Mouse (Mus musculus): ENCODE data around the gene Hacd2. TPM values are rescaled to one million over a fixed set of nuclear protein-coding genes. Genes with fewer than 3 reads are reported as not detected.

Hacd2 gene
- polyA plus RNA-seq, 1 experiment = 94.1 TPM

DNA sequence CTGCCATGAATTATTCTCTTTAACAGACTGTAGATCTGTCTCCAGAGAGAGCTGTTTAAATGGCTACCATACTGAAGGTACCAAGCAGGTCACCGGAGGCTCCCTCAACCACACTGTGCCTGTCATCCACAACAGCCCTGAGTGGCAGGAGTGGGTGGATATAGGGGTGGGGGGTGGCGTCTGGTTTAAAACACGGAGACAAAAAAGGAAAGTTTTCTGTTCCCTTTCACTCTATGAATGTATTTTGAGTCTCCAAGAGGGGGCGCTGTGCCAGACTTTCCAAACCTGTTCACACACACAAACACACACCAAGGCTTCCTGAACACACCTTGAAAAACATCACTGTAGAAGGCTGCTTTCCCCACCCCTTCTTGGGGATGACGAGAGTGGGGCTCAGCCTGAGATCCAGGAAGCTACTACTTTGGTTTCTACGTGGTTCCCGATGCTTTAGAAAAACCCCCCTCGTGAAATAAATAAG, 89.0 kb downstream of the Hacd2 start:
- TF ChIP-seq CTCF (IDR thresholded peaks at IDR 0.05; ENCODE audit: control insufficient read depth, insufficient read depth, insufficient replicate concordance, low read depth, low read length) = no peak
- no peak for TF ChIP-seq POLR2A (IDR thresholded peaks at IDR 0.05; ENCODE audit: control insufficient read depth, low read depth, low read length)
- no peaks in the 10 kb centered on the region for H3K4me1 ChIP-seq (ENCODE audit: control insufficient read depth, insufficient read depth, low read length)
- H3K36me3 ChIP-seq (ENCODE audit: control insufficient read depth, insufficient read depth, low read length) = no peaks in the 10 kb centered on the region; the same call in 1 of the 2 replicates
- no peaks in the 10 kb centered on the region for H3K27me3 ChIP-seq (ENCODE audit: control insufficient read depth, insufficient read depth, low read length)
- no peak overlapping the region for H3K4me3 ChIP-seq (ENCODE audit: control insufficient read depth, low read depth, low read length)
- H3K27ac ChIP-seq (ENCODE audit: control insufficient read depth, insufficient read depth, low read depth, low read length) = no peak overlapping the region

DNA sequence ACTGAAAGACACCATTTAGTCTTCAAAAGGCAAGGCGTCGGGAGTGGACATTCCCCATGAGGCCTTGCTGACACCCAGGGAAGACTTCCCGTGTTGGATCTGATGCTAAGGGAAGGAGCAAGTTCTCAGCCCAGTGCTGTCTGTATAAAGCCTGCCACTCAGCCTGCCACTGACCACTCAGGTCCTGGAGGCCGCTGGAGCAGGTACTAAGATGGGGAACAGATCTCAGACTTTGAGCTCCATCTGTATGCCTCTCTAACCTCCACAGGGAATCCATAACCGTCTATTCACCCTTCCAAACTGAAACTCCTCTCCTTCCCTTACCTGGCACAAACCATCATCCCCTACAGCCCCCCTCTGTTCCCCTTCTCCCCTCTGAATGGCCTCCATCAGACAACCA, 91.3 kb downstream of the Hacd2 start:
- no peak for TF ChIP-seq POLR2A (IDR thresholded peaks at IDR 0.05; ENCODE audit: control insufficient read depth, low read depth, low read length)
- no peak for TF ChIP-seq CTCF (IDR thresholded peaks at IDR 0.05; ENCODE audit: control insufficient read depth, insufficient read depth, insufficient replicate concordance, low read depth, low read length)
- H3K27ac ChIP-seq (ENCODE audit: control insufficient read depth, insufficient read depth, low read depth, low read length) = no peak overlapping the region
- no peaks in the 10 kb centered on the region for H3K4me1 ChIP-seq (ENCODE audit: control insufficient read depth, insufficient read depth, low read length)
- H3K27me3 ChIP-seq (ENCODE audit: control insufficient read depth, insufficient read depth, low read length) = no peaks in the 10 kb centered on the region
- H3K4me3 ChIP-seq (ENCODE audit: control insufficient read depth, low read depth, low read length) = no peak overlapping the region
- no peaks in the 10 kb centered on the region for H3K36me3 ChIP-seq (ENCODE audit: control insufficient read depth, insufficient read depth, low read length)

DNA sequence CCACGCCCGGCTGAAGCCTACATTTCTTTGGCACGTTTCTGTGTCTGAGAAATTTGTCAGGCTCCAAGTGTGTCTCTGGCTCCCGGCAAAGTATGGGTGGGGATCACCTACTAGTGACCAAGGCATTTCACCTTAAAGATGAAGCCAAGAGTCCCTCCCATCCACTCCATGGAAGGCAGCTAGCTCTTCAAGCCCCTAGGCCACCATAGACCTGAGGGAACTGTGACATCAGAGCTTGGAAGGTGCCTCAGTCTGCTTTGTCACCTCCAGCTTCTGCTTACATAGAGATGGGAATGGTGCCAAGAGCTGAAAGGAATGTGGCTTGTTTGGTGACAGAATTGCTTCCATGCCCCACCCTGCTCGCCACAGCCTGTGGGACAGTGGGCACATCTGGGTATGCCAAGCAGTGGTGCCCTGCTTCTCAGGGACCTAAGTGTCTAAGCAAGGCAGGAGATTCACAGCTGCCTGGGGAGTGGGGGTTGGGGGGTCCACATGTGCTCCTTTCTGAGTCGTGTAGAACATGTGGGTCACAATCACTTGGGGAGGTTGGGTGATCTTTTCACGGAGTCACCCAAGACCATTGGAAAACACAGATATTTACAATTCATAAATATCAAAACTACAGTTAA, 94.2 kb downstream of the Hacd2 start:
- Histone ChIP-seq H3K27me3 (ENCODE audit: control insufficient read depth, insufficient read depth, low read length) (no peaks in the 10 kb centered on the region), H3K27ac (ENCODE audit: control insufficient read depth, insufficient read depth, low read depth, low read length) (no peak overlapping the region)
- no peak for TF ChIP-seq CTCF (IDR thresholded peaks at IDR 0.05; ENCODE audit: control insufficient read depth, insufficient read depth, insufficient replicate concordance, low read depth, low read length)
- no peak for TF ChIP-seq POLR2A (IDR thresholded peaks at IDR 0.05; ENCODE audit: control insufficient read depth, low read depth, low read length)

DNA sequence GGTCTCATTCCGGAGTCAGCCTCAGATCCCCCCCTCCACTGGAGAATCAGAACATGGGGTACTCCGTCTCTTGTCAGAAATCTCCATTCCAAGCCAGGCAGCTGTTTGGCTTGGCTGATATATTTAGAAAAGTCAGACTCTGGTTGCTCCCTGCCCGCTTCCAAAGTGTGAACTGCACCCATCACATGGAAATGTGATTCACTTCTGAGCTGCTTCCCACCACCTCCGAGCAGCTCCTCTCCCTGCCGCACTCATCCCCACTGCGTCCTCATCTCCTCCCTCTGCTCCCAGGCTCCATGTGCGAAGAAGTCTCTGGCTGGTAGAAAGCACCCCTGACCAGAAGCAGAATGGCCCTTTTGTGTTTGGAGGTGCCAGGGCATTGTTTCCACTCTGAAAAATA, 95.2 kb downstream of the Hacd2 start:
- TF ChIP-seq POLR2A (IDR thresholded peaks at IDR 0.05; ENCODE audit: control insufficient read depth, low read depth, low read length) = no peak
- TF ChIP-seq CTCF (IDR thresholded peaks at IDR 0.05; ENCODE audit: control insufficient read depth, insufficient read depth, insufficient replicate concordance, low read depth, low read length) = no peak
- H3K27me3 ChIP-seq (ENCODE audit: control insufficient read depth, insufficient read depth, low read length) = no peaks in the 10 kb centered on the region
- no peak overlapping the region for H3K4me3 ChIP-seq (ENCODE audit: control insufficient read depth, low read depth, low read length)
- no peak overlapping the region for H3K27ac ChIP-seq (ENCODE audit: control insufficient read depth, insufficient read depth, low read depth, low read length)
- no peaks in the 10 kb centered on the region for H3K4me1 ChIP-seq (ENCODE audit: control insufficient read depth, insufficient read depth, low read length)
- no peaks in the 10 kb centered on the region for H3K36me3 ChIP-seq (ENCODE audit: control insufficient read depth, insufficient read depth, low read length)

More for the DNA sequence above, 94.2 kb downstream of the Hacd2 start:
- Histone ChIP-seq H3K4me1 (ENCODE audit: control insufficient read depth, insufficient read depth, low read length) (no peaks in the 10 kb centered on the region), H3K4me3 (ENCODE audit: control insufficient read depth, low read depth, low read length) (no peak overlapping the region), H3K36me3 (ENCODE audit: control insufficient read depth, insufficient read depth, low read length) (no peaks in the 10 kb centered on the region)

DNA sequence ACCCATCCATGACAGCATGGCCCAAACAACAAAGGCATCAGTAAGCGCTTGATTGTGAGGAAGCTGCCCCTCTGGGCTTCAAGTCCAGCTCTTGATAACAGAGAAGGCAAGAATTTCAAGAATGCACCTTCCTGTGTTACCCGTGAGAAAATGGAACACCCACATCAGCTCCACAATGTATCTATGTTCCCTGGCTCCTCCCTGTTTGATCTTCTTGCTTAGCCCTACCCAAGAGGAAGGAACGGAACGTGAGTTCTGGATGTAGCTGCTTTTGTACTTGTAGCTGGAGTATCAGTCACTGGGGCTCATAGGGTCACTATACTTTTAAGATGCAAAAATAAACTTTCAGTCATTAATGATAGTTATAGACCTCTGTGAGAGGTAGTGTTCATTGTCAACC, 98.4 kb downstream of the Hacd2 start:
- TF ChIP-seq POLR2A (IDR thresholded peaks at IDR 0.05; ENCODE audit: control insufficient read depth, low read depth, low read length) (no peak), CTCF (IDR thresholded peaks at IDR 0.05; ENCODE audit: control insufficient read depth, insufficient read depth, insufficient replicate concordance, low read depth, low read length) (no peak)
- H3K27ac ChIP-seq (ENCODE audit: control insufficient read depth, insufficient read depth, low read depth, low read length) = no peak overlapping the region
- no peak overlapping the region for H3K4me3 ChIP-seq (ENCODE audit: control insufficient read depth, low read depth, low read length)
- no peaks in the 10 kb centered on the region for H3K36me3 ChIP-seq (ENCODE audit: control insufficient read depth, insufficient read depth, low read length)
- H3K4me1 ChIP-seq (ENCODE audit: control insufficient read depth, insufficient read depth, low read length) = no peaks in the 10 kb centered on the region
- H3K27me3 ChIP-seq (ENCODE audit: control insufficient read depth, insufficient read depth, low read length) = no peaks in the 10 kb centered on the region

DNA sequence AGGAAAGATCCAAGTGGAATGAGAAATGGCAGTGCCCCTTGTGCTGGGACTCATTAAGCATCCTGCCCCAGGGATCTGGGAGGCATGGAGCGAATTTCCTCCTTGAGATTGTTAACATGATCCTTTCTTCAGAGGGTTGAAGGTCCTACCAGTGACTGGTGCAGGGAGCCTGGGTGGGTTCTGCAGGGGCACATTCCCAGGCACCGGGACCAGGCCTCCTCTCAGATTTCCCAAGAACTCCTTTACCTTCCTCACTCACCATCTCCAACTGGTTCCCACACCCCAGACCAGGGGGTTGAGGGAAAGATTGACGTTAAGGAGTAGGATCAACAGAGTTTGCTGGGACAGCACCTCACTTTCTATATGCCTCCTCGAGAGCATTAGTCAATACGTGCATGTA, 105.0 kb downstream of the Hacd2 start:
- Histone ChIP-seq H3K27ac (ENCODE audit: control insufficient read depth, insufficient read depth, low read depth, low read length) (no peak overlapping the region), H3K27me3 (ENCODE audit: control insufficient read depth, insufficient read depth, low read length) (no peaks in the 10 kb centered on the region)

DNA sequence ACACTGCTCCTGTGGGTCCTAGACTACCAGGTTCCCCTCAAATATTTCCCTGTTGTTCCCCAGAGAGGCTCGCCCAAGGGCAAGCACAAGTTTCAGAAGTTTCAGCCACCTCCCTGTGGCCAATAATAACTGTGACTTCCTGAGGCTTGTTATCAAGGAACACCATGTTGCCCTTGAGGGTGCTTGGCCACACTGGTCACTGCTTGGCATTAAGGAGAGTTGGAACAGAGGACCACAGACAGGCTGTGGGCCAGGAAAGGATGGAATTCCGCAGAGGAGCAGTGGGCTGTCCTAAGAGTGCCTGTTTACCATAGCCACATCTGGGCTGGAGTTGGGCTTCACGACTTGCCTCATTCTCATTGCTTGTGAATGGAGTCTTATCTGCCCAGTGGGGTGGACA, 107.9 kb downstream of the Hacd2 start:
- TF ChIP-seq CTCF (IDR thresholded peaks at IDR 0.05; ENCODE audit: control insufficient read depth, insufficient read depth, insufficient replicate concordance, low read depth, low read length) (no peak), POLR2A (IDR thresholded peaks at IDR 0.05; ENCODE audit: control insufficient read depth, low read depth, low read length) (no peak)
- no peak overlapping the region for H3K27ac ChIP-seq (ENCODE audit: control insufficient read depth, insufficient read depth, low read depth, low read length)
- no peaks in the 10 kb centered on the region for H3K27me3 ChIP-seq (ENCODE audit: control insufficient read depth, insufficient read depth, low read length)
- no peak overlapping the region for H3K4me3 ChIP-seq (ENCODE audit: control insufficient read depth, low read depth, low read length)
- H3K4me1 ChIP-seq (ENCODE audit: control insufficient read depth, insufficient read depth, low read length) = no peaks in the 10 kb centered on the region; the same call in 1 of the 2 replicates
- H3K36me3 ChIP-seq (ENCODE audit: control insufficient read depth, insufficient read depth, low read length) = no peaks in the 10 kb centered on the region

More for the DNA sequence above, 105.0 kb downstream of the Hacd2 start:
- TF ChIP-seq CTCF (IDR thresholded peaks at IDR 0.05; ENCODE audit: control insufficient read depth, insufficient read depth, insufficient replicate concordance, low read depth, low read length) (no peak), POLR2A (IDR thresholded peaks at IDR 0.05; ENCODE audit: control insufficient read depth, low read depth, low read length) (no peak)
- Histone ChIP-seq H3K36me3 (ENCODE audit: control insufficient read depth, insufficient read depth, low read length) (no peaks in the 10 kb centered on the region), H3K4me3 (ENCODE audit: control insufficient read depth, low read depth, low read length) (no peak overlapping the region), H3K4me1 (ENCODE audit: control insufficient read depth, insufficient read depth, low read length) (no peaks in the 10 kb centered on the region; the same call in 1 of the 2 replicates)

All from testis, adult 2 months (tissue).